Comparison of ENCODE assay signal across 9 mouse cellular contexts in genomic region chr3:119995781-119996180, GRCm38 (mm10).
A peak's percentile ranks its signal among the peaks of the same experiment; 100 is the strongest.
DNase-seq lines count a peak whose midpoint lies in the region; ATAC-seq and TF ChIP-seq lines count a peak whose summit lies in the region.
"Had no signal": no experiment of that assay in that cellular context is flagged by ENCODE, and none has a peak within 500 bp of the region (broad histone marks: within the 10 kb centered on the region; RNA-seq: fewer than 3 reads in every experiment).

No protein-coding gene starts in this region.

- ATAC-seq in heart, embryonic 11.5 days (replicated peaks; ENCODE audit: insufficient number of reproducible peaks, low FRiP score, low TSS enrichment), result no peak
- peak; percentile 68; the same call in 1 of the 2 replicates for ATAC-seq in forebrain, embryonic 14.5 days
- peak; percentile 56; the same call in 1 of the 2 replicates for ATAC-seq in intestine, embryonic 15.5 days
- peak; percentile 83 for ATAC-seq in lung, postnatal 0 days

- no peak for TF ChIP-seq POLR2A in thymus, adult 2 months (IDR thresholded peaks at IDR 0.05; ENCODE audit: control insufficient read depth, extremely low read depth, insufficient read depth, low read length, poor library complexity)

- H3K27ac ChIP-seq in heart, embryonic 11.5 days (ENCODE audit: low read depth, low read length), result no peak overlapping the region
- no peak overlapping the region for H3K27ac ChIP-seq in forebrain, embryonic 14.5 days (ENCODE audit: low read depth, low read length)
- 0 out of 2 replicates have a peak overlapping the region, but pooled peaks have one; percentile 41 for H3K27ac ChIP-seq in intestine, embryonic 15.5 days
- H3K27ac ChIP-seq in lung, postnatal 0 days (ENCODE audit: low read length), result 0 out of 2 replicates have a peak overlapping the region, but pooled peaks have one; percentile 2
- H3K27ac ChIP-seq in thymus, adult 2 months (ENCODE audit: control insufficient read depth, insufficient read depth, low read length), result no peak overlapping the region

- no peak for TF ChIP-seq CTCF in lung, postnatal 0 days (IDR thresholded peaks at IDR 0.05)
- TF ChIP-seq CTCF in thymus, adult 2 months (IDR thresholded peaks at IDR 0.05; ENCODE audit: borderline replicate concordance, control insufficient read depth, extremely low read depth, insufficient read depth, low read length, poor library complexity), result no peak

- no peak for TF ChIP-seq EP300 in lung, postnatal 0 days (IDR thresholded peaks at IDR 0.05)

- H3K4me1 ChIP-seq in heart, embryonic 11.5 days (ENCODE audit: control insufficient read depth, insufficient read depth, low read length), result no peaks in the 10 kb centered on the region; the same call in 1 of the 2 replicates
- no peaks in the 10 kb centered on the region for H3K4me1 ChIP-seq in forebrain, embryonic 14.5 days (ENCODE audit: control insufficient read depth, insufficient read depth, low read length)
- H3K4me1 ChIP-seq in intestine, embryonic 15.5 days (replicated peaks), result no peaks in the 10 kb centered on the region
- no peaks in the 10 kb centered on the region for H3K4me1 ChIP-seq in lung, postnatal 0 days (ENCODE audit: insufficient read depth, low read depth, low read length)
- H3K4me1 ChIP-seq in thymus, adult 2 months (replicated peaks; ENCODE audit: control insufficient read depth, insufficient read depth, low read length), result no peaks in the 10 kb centered on the region

- no peaks in the 10 kb centered on the region for H3K9me3 ChIP-seq in heart, embryonic 11.5 days (replicated peaks; ENCODE audit: control insufficient read depth, low read length)
- H3K9me3 ChIP-seq in forebrain, embryonic 14.5 days (replicated peaks; ENCODE audit: control insufficient read depth, low read length), result no peaks in the 10 kb centered on the region
- H3K9me3 ChIP-seq in intestine, embryonic 15.5 days, result no peaks in the 10 kb centered on the region
- no peaks in the 10 kb centered on the region for H3K9me3 ChIP-seq in lung, postnatal 0 days (ENCODE audit: low read length)

- WGBS in heart, embryonic 11.5 days (ENCODE audit: insufficient replicate concordance), result 66% methylated on average over 4 of the region's 4 CpGs
- 41% methylated on average over 4 of the region's 4 CpGs for WGBS in forebrain, embryonic 14.5 days
- 60% methylated on average over 4 of the region's 4 CpGs for WGBS in intestine, embryonic 15.5 days
- 61% methylated on average over 4 of the region's 4 CpGs for WGBS in lung, postnatal 0 days
- 83% methylated on average over 4 of the region's 4 CpGs for WGBS in thymus, adult 2 months

- DNase-seq in heart, adult 11 months, result peak; percentile 90
- peak; percentile 94 for DNase-seq in NIH3T3 (ENCODE audit: low read depth)
- DNase-seq in forebrain, embryonic 14.5 days (ENCODE audit: low spot score), result peak; percentile 81
- peak; percentile 86 for DNase-seq in lung, postnatal 0 days (ENCODE audit: low spot score)
- DNase-seq in thymus, adult 2 months, result no peak
- DNase-seq in thymus, postnatal 14 days, result no peak

- no peaks in the 10 kb centered on the region for H3K36me3 ChIP-seq in heart, embryonic 11.5 days (ENCODE audit: control insufficient read depth, insufficient read depth, low read length)
- H3K36me3 ChIP-seq in forebrain, embryonic 14.5 days (ENCODE audit: control insufficient read depth, insufficient read depth, low read length), result no peaks in the 10 kb centered on the region
- H3K36me3 ChIP-seq in intestine, embryonic 15.5 days, result no peaks in the 10 kb centered on the region
- no peaks in the 10 kb centered on the region for H3K36me3 ChIP-seq in lung, postnatal 0 days (ENCODE audit: insufficient read depth, low read length)
- H3K36me3 ChIP-seq in thymus, adult 2 months (ENCODE audit: control insufficient read depth, insufficient read depth, low read length), result no peaks in the 10 kb centered on the region

- no peak overlapping the region for H3K4me2 ChIP-seq in heart, embryonic 11.5 days
- no peak overlapping the region for H3K4me2 ChIP-seq in forebrain, embryonic 14.5 days (ENCODE audit: low read length)
- H3K4me2 ChIP-seq in intestine, embryonic 15.5 days (replicated peaks), result no peak overlapping the region
- no peak overlapping the region for H3K4me2 ChIP-seq in lung, postnatal 0 days (replicated peaks; ENCODE audit: low read depth, low read length)

- no peak overlapping the region for H3K4me3 ChIP-seq in heart, embryonic 11.5 days (ENCODE audit: low read depth, low read length)
- H3K4me3 ChIP-seq in forebrain, embryonic 14.5 days (ENCODE audit: low read depth, low read length), result no peak overlapping the region
- H3K4me3 ChIP-seq in intestine, embryonic 15.5 days (replicated peaks), result no peak overlapping the region
- no peak overlapping the region for H3K4me3 ChIP-seq in lung, postnatal 0 days (ENCODE audit: low read depth, low read length)
- H3K4me3 ChIP-seq in thymus, adult 2 months (ENCODE audit: control insufficient read depth, insufficient read depth, low read length), result no peak overlapping the region
- H3K4me3 ChIP-seq: erythroblast, embryonic 14.5 days had no signal

- no peaks in the 10 kb centered on the region for H3K27me3 ChIP-seq in heart, embryonic 11.5 days (ENCODE audit: control insufficient read depth, insufficient read depth, low read length)
- H3K27me3 ChIP-seq in forebrain, embryonic 14.5 days (replicated peaks; ENCODE audit: control insufficient read depth, insufficient read depth, low read length), result no peaks in the 10 kb centered on the region
- H3K27me3 ChIP-seq in intestine, embryonic 15.5 days (replicated peaks), result no peaks in the 10 kb centered on the region
- H3K27me3 ChIP-seq in lung, postnatal 0 days (replicated peaks; ENCODE audit: insufficient read depth, low read length), result no peaks in the 10 kb centered on the region
- H3K27me3 ChIP-seq in thymus, adult 2 months (ENCODE audit: control insufficient read depth, insufficient read depth, low read length), result no peaks in the 10 kb centered on the region

- no peak overlapping the region for H3K9ac ChIP-seq in heart, embryonic 11.5 days (ENCODE audit: low read depth, low read length)
- H3K9ac ChIP-seq in forebrain, embryonic 14.5 days (ENCODE audit: low read length), result no peak overlapping the region
- no peak overlapping the region for H3K9ac ChIP-seq in intestine, embryonic 15.5 days
- no peak overlapping the region for H3K9ac ChIP-seq in lung, postnatal 0 days (replicated peaks; ENCODE audit: low read depth)

Comparison
In these comparisons a context has a peak if more than half of its experiments do, and no peak if none do; other contexts are left out.
1. DNase-seq: peak in heart, adult 11 months (single experiment), NIH3T3 (single experiment), forebrain, embryonic 14.5 days (single experiment) and lung, postnatal 0 days (single experiment); none in thymus, adult 2 months (single experiment) and thymus, postnatal 14 days (single experiment).
2. H3K27ac ChIP-seq: peak in intestine, embryonic 15.5 days (single experiment) and lung, postnatal 0 days (single experiment); none in heart, embryonic 11.5 days (single experiment), forebrain, embryonic 14.5 days (single experiment) and thymus, adult 2 months (single experiment).